Mouse (Mus musculus): ENCODE measurements around the gene Ube2l3. TPM values are rescaled to one million over a fixed set of nuclear protein-coding genes. Genes with fewer than 3 reads are reported as not detected.

Ube2l3 gene
- polyA plus RNA-seq, 1 experiment: 73.6 TPM

DNA sequence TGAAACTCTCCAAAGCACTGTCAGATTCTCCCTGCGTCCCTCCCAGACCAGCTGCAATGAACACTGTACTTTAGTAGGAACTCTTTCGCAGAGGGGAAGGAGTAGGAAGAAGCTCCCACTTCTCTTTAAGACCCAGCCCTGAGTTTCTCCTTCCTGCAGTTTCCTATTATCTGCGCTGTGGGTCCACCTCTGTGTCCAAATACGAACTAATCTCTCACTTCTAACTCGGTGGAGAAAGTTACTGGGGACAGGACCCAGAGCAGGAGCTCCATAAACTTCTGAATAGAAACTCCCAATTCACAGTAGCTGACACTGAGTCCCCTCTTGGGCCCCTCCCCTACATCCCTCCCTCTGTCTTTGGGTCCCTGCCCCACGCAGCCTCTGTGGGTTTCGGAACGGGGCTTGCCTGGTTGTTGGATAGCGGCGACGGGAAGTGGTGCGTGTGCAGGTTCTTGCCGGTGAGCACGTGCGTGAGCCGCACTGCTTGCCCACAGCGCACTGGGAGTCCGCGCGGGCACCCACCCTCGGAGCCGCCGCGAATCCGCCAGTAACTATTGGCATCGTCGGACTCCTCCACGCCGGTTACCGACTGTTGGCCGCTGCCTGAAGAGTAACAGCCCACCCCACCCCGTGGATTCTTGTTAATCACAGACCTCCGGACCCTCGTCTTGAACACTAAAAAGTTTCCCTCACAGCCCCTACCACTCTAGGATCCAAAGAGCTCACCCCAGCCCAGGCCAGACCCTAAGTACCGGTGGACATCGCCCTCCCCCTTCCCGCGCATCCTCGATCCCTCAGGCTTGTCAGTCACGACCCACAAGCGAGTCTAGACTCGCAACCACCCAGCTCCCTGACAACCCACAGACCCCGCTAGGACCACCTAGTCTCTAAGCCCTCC lies 71.0 kb downstream of the Ube2l3 start:
- no peaks in the 10 kb centered on the region for H3K4me1 ChIP-seq (ENCODE audit: control insufficient read depth, insufficient read depth, low read length)
- no peaks in the 10 kb centered on the region for H3K36me3 ChIP-seq (ENCODE audit: control insufficient read depth, insufficient read depth, low read length)
- TF ChIP-seq POLR2A (IDR thresholded peaks at IDR 0.05; ENCODE audit: low read depth, low read length): no peak
- TF ChIP-seq CTCF (conservative IDR thresholded peaks at IDR 0.05; ENCODE audit: insufficient read depth, insufficient read length, low read depth, low read length): peak; percentile 31; the same call in 1 of the 2 replicates
- 7% methylated on average over 43 of the region's 43 CpGs for WGBS
- no peak overlapping the region for H3K27ac ChIP-seq (ENCODE audit: insufficient read depth, low read depth, low read length)
- DNase-seq: no peak
- peak overlapping the region; percentile 78 for H3K4me3 ChIP-seq (ENCODE audit: insufficient read depth, low read depth, low read length)
- no peaks in the 10 kb centered on the region for H3K27me3 ChIP-seq (replicated peaks; ENCODE audit: control insufficient read depth, insufficient read depth, low read length)

DNA sequence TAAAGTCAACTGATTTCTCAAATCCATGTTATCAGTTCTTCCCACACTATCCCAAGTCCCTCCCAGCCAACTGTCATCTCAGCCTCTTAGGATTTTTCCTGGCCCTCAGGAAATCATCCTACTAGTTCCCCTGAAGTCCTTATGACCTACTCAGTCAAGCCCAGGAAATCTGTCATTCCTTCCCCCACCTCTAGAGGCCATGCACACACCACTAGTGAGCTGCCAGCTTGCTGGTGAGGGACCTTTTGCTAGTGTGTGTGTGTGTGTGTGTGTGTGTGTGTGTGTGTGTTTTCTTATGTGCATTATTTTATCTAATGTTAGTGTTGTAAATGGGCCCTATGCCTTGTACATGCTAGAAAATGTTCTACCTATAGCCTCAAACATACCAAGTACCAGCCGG lies 75.2 kb downstream of the Ube2l3 start:
- DNase-seq: peak; percentile 69
- TF ChIP-seq CTCF (conservative IDR thresholded peaks at IDR 0.05; ENCODE audit: insufficient read depth, insufficient read length, low read depth, low read length) (peak; percentile 84), POLR2A (IDR thresholded peaks at IDR 0.05; ENCODE audit: low read depth, low read length) (no peak)
- peaks cover 3% of the 10 kb centered on the region for H3K4me1 ChIP-seq (ENCODE audit: control insufficient read depth, insufficient read depth, low read length)
- H3K4me3 ChIP-seq (ENCODE audit: insufficient read depth, low read depth, low read length): no peak overlapping the region
- H3K27ac ChIP-seq (ENCODE audit: insufficient read depth, low read depth, low read length): no peak overlapping the region
- no peaks in the 10 kb centered on the region for H3K27me3 ChIP-seq (replicated peaks; ENCODE audit: control insufficient read depth, insufficient read depth, low read length)
- WGBS: 100% methylated on average over 1 of the region's 1 CpGs
- no peaks in the 10 kb centered on the region for H3K36me3 ChIP-seq (ENCODE audit: control insufficient read depth, insufficient read depth, low read length)

DNA sequence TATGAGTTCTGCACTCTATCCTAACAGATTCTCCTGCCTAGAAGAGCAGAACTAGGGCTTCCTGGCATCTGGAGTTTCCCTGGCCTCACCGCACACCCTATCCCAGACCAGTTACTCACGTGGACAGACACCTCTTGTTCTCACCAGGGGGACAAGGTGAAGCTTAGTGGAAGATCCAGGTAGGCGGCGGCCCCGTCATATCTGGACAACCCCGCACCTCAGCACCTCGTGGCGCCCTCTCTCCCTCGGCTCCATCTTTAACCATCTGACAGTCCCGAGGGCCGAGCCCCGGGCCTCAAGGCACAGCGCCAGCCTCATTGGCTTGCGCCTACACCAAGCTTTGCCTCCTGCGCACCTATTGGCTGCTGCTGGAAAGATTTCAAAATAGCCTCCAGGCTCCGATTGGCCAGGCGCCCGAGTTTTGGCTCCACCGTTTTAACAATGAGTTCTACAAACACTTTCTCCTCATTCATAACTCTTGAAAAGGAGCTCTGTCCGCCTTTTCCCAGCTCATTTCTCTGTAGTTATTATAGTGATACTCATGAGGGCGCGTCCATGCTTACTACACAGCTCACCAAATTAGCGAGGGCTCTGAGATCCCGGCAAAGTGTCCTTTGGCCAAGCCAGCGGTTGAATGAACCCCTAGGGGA lies 77.5 kb downstream of the Ube2l3 start, which contains the start of gene 2610318N02Rik:
TSS of gene 2610318N02Rik (minus strand) at position 297 of the 650 bp plus-strand sequence.
- no peak for TF ChIP-seq POLR2A (IDR thresholded peaks at IDR 0.05; ENCODE audit: low read depth, low read length)
- no peak for TF ChIP-seq CTCF (conservative IDR thresholded peaks at IDR 0.05; ENCODE audit: insufficient read depth, insufficient read length, low read depth, low read length)
- no peaks in the 10 kb centered on the region for H3K36me3 ChIP-seq (ENCODE audit: control insufficient read depth, insufficient read depth, low read length)
- H3K4me3 ChIP-seq (ENCODE audit: insufficient read depth, low read depth, low read length): peak within 1 kb of the TSS; percentile 23; the same call in 1 of the 2 replicates
- H3K27ac ChIP-seq (ENCODE audit: insufficient read depth, low read depth, low read length): no peak within 1 kb of the TSS
- H3K4me1 ChIP-seq (ENCODE audit: control insufficient read depth, insufficient read depth, low read length): peaks cover 3% of the 10 kb centered on the region
- no peaks in the 10 kb centered on the region for H3K27me3 ChIP-seq (replicated peaks; ENCODE audit: control insufficient read depth, insufficient read depth, low read length)
- peak; percentile 82 for DNase-seq
- WGBS: 2% methylated on average over 25 of the region's 25 CpGs

DNA sequence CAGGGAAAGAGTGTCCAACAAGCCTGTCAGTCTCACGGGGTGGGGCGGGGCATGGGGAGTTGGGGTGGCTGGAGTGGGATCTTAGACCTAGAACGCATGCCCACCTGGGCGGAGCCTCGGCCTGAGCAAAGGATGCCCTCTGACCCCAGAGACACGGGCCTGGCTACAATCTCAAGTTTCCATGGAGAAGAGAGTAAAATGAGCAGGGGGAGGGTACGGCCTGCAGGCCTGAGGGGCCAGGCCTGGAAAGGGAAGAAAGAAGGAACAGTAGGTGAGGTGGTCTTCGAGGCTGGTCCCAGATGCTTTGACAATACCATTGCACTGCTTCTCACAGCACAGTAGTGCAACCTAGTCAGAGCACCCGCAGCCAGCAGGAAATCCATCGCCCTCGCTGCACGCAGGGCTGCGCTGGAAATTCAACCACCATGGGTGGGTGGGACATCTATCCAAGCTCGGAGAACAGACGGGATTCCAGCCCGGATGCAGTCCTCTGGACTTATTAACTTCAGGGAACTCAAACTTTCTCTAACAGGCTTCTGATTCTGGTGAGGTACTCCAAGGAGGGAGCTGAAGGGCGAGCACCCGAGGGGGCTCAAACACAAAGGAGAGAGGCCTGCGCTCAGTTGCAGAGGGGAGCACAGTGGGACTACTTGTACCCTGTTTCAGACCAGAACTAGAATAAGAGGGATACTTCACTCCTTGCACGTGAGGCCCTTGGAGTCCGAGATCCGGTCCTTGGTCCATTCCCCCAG lies 78.2 kb downstream of the Ube2l3 start:
- H3K27ac ChIP-seq (ENCODE audit: insufficient read depth, low read depth, low read length): no peak overlapping the region
- no peak for DNase-seq
- peaks cover 3% of the 10 kb centered on the region for H3K4me1 ChIP-seq (ENCODE audit: control insufficient read depth, insufficient read depth, low read length)
- no peaks in the 10 kb centered on the region for H3K27me3 ChIP-seq (replicated peaks; ENCODE audit: control insufficient read depth, insufficient read depth, low read length)
- no peak overlapping the region for H3K4me3 ChIP-seq (ENCODE audit: insufficient read depth, low read depth, low read length)
- TF ChIP-seq POLR2A (IDR thresholded peaks at IDR 0.05; ENCODE audit: low read depth, low read length) (no peak), CTCF (conservative IDR thresholded peaks at IDR 0.05; ENCODE audit: insufficient read depth, insufficient read length, low read depth, low read length) (no peak)
- no peaks in the 10 kb centered on the region for H3K36me3 ChIP-seq (ENCODE audit: control insufficient read depth, insufficient read depth, low read length)
- 39% methylated on average over 22 of the region's 22 CpGs for WGBS

DNA sequence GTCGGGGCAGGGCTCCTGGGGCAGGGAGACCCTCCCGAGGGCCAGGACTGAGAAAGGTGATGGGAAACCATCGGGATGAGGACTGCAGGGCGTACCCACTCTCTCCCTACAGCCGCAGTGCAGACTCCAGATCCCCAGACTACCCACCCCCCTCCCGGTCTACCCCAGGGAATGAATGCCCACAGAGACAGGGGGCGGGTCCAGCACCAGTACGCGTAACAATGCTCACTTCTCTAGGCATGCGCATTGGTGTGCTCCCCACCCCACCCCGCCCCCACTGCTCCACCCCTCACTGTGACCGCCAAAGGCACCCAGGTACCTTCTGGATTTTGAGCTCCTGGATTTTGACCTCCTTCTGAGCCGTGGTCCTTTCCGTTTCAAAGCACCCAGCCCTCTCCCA lies 80.9 kb downstream of the Ube2l3 start:
- no peak overlapping the region for H3K4me3 ChIP-seq (ENCODE audit: insufficient read depth, low read depth, low read length)
- TF ChIP-seq POLR2A (IDR thresholded peaks at IDR 0.05; ENCODE audit: low read depth, low read length) (no peak), CTCF (conservative IDR thresholded peaks at IDR 0.05; ENCODE audit: insufficient read depth, insufficient read length, low read depth, low read length) (no peak)
- no peak overlapping the region for H3K27ac ChIP-seq (ENCODE audit: insufficient read depth, low read depth, low read length)
- H3K36me3 ChIP-seq (ENCODE audit: control insufficient read depth, insufficient read depth, low read length): no peaks in the 10 kb centered on the region
- no peaks in the 10 kb centered on the region for H3K27me3 ChIP-seq (replicated peaks; ENCODE audit: control insufficient read depth, insufficient read depth, low read length)
- DNase-seq: no peak
- 74% methylated on average over 14 of the region's 14 CpGs for WGBS
- peaks cover 3% of the 10 kb centered on the region for H3K4me1 ChIP-seq (ENCODE audit: control insufficient read depth, insufficient read depth, low read length)

DNA sequence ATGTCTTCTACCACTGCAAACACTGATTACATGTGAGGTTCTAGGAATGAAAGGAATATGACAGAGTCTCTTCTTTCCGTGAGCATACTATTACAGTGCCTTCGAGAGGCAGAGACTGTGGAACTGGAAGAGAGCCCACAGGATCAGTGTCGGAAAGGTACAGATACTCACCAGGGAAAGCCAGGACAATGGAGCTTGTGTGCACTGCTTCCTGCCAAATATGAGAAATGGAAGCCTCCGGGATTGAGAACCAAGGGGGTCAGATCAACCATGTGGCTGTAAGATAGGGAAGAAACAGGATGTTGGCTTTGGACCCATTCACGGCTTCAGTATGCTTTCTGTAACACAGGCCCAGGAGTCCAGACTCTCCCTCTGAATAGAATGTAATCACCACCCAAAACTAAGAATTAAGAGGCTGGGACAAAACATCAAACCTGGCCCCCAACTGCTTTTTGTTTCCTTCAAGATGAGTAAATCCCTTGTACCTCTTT lies 85.1 kb downstream of the Ube2l3 start:
- DNase-seq: no peak
- whole genome bisulfite sequencing: 76% methylated on average over 5 of the region's 5 CpGs
- H3K4me1 ChIP-seq (ENCODE audit: control insufficient read depth, insufficient read depth, low read length): no peaks in the 10 kb centered on the region
- no peak overlapping the region for H3K27ac ChIP-seq (ENCODE audit: insufficient read depth, low read depth, low read length)
- no peak overlapping the region for H3K4me3 ChIP-seq (ENCODE audit: insufficient read depth, low read depth, low read length)
- H3K36me3 ChIP-seq (ENCODE audit: control insufficient read depth, insufficient read depth, low read length): no peaks in the 10 kb centered on the region
- TF ChIP-seq CTCF (conservative IDR thresholded peaks at IDR 0.05; ENCODE audit: insufficient read depth, insufficient read length, low read depth, low read length): no peak
- no peak for TF ChIP-seq POLR2A (IDR thresholded peaks at IDR 0.05; ENCODE audit: low read depth, low read length)
- H3K27me3 ChIP-seq (replicated peaks; ENCODE audit: control insufficient read depth, insufficient read depth, low read length): no peaks in the 10 kb centered on the region

Measured in kidney, adult 2 months (tissue).